Comparison of ENCODE assay signal across 26 mouse cellular contexts in the genomic region with DNA sequence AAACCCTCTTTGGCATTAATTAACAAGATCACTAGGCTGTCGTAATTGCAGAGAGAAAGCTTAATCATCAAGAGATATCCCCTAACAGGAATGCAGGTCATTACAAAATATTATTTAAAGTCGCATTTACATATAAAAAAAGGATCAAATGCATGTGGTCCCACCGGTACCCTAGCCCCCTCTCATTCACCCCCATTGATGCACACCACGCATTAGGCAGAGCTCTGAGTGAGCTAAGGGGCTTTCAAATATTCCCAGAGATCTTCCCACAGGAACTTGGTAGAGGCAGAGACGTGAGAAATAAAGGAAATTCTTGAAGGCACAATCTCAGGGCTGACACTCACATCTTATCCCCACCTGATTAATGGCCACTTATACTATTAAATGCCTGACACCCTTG.
"Had no signal": no experiment of that assay in that cellular context is flagged by ENCODE, and none has a peak within 500 bp of the region (broad histone marks: within the 10 kb centered on the region; RNA-seq: fewer than 3 reads in every experiment).

No protein-coding gene starts in this region.

- DNase-seq: gastrocnemius, postnatal 14 days; gastrocnemius, postnatal 36 days; heart, adult 2 months; heart, postnatal 14 days; heart, postnatal 36 days; kidney, adult 11 months; kidney, adult 2 months; kidney, adult 9 months; kidney, postnatal 10 days; kidney, postnatal 25 days; kidney, postnatal 4 days; liver; liver, embryonic 13.5 days had no signal

- H3K4me2 ChIP-seq: heart, embryonic 11.5 days; heart, embryonic 13.5 days; heart, embryonic 15.5 days; hindbrain, embryonic 13.5 days; hindbrain, embryonic 15.5 days; kidney, embryonic 15.5 days; limb, embryonic 12.5 days; liver, embryonic 11.5 days; liver, embryonic 13.5 days had no signal

- H3K36me3 ChIP-seq: heart, embryonic 13.5 days; heart, embryonic 15.5 days; hindbrain, embryonic 13.5 days; hindbrain, embryonic 15.5 days; kidney, embryonic 15.5 days; limb, embryonic 10.5 days; limb, embryonic 12.5 days; liver, embryonic 13.5 days had no signal

- H3K27me3 ChIP-seq: hindbrain, embryonic 13.5 days; hindbrain, embryonic 15.5 days; kidney, embryonic 15.5 days; limb, embryonic 12.5 days; liver, embryonic 13.5 days had no signal

- H3K27ac ChIP-seq: heart, adult 2 months; heart, embryonic 13.5 days; heart, embryonic 15.5 days; hindbrain, embryonic 13.5 days; hindbrain, embryonic 15.5 days; hindbrain, postnatal 0 days; kidney, embryonic 15.5 days; layer of hippocampus, adult 2 months; left cerebral cortex, adult 2 months; limb, embryonic 10.5 days; limb, embryonic 12.5 days; liver, embryonic 13.5 days had no signal

- H3K9me3 ChIP-seq: heart, embryonic 13.5 days; heart, embryonic 15.5 days; hindbrain, embryonic 13.5 days; hindbrain, embryonic 15.5 days; kidney, embryonic 15.5 days; limb, embryonic 10.5 days; limb, embryonic 12.5 days; liver, embryonic 13.5 days had no signal

- H3K4me1 ChIP-seq: heart, embryonic 13.5 days; heart, embryonic 15.5 days; kidney, embryonic 15.5 days; liver, embryonic 13.5 days had no signal

- H3K4me3 ChIP-seq: heart, adult 2 months; heart, embryonic 13.5 days; heart, embryonic 15.5 days; hindbrain, embryonic 13.5 days; hindbrain, embryonic 15.5 days; kidney, embryonic 15.5 days; layer of hippocampus, adult 2 months; left cerebral cortex, adult 2 months; limb, embryonic 10.5 days; limb, embryonic 12.5 days; liver, embryonic 13.5 days had no signal

- H3K9ac ChIP-seq: heart, embryonic 13.5 days; heart, embryonic 15.5 days; hindbrain, embryonic 13.5 days; hindbrain, embryonic 15.5 days; kidney, embryonic 15.5 days; limb, embryonic 12.5 days; liver, embryonic 13.5 days had no signal

- ATAC-seq: hindbrain, postnatal 0 days; intestine, embryonic 16.5 days had no signal
